Mouse (Mus musculus): ENCODE results near the gene Myoz1. TPM values are rescaled to one million over a fixed set of nuclear protein-coding genes. Genes with fewer than 3 reads are reported as not detected.

The Myoz1 gene
- not detected for polyA plus RNA-seq (2015; fragmentation: Illumina TruSeq; extraction: RNeasy Lipid Tissue Mini Kit (QIAGEN cat#74804); ENCODE audit: low read depth, low replicate concordance)

GRCm38 (mm10) chr14:20656361-20656760 lies at the start of gene Myoz1:
Myoz1 (minus strand) TSS chr14:20656540.

GRCm38 (mm10) chr14:20702741-20703381 lies 46.5 kb upstream of the Myoz1 start, which contains the start of gene Chchd1:
Chchd1 (plus strand) TSS chr14:20703006.

GRCm38 (mm10) chr14:20694884-20695760 lies 38.8 kb upstream of the Myoz1 start, which contains the start of gene Fut11:
Fut11 (plus strand) TSS chr14:20694968.

GRCm38 (mm10) chr14:20674064-20674833 lies 17.9 kb upstream of the Myoz1 start, which contains the start of gene Sec24c:
Sec24c (plus strand) TSS chr14:20674308.

GRCm38 (mm10) chr14:20668154-20668810 lies 11.9 kb upstream of the Myoz1 start, which contains the start of gene Synpo2l:
Synpo2l (minus strand) TSS chr14:20668354.

GRCm38 (mm10) chr14:20640644-20641437 lies 15.5 kb downstream of the Myoz1 start, which contains the start of gene Usp54:
Usp54 (minus strand) TSS chr14:20641063.

Other genes starting within 250 kb of the Myoz1 start
- gene Cfap70, start 204.3 kb downstream of the Myoz1 start, polyA plus RNA-seq (2015; fragmentation: Illumina TruSeq; extraction: RNeasy Lipid Tissue Mini Kit (QIAGEN cat#74804); ENCODE audit: low read depth, low replicate concordance), result 0.88 TPM
- gene Anxa7, start 176.4 kb downstream of the Myoz1 start, polyA plus RNA-seq (2015; fragmentation: Illumina TruSeq; extraction: RNeasy Lipid Tissue Mini Kit (QIAGEN cat#74804); ENCODE audit: low read depth, low replicate concordance), result 85.4 TPM
- 0.33 TPM for gene Mss51, start 159.6 kb downstream of the Myoz1 start, polyA plus RNA-seq (2015; fragmentation: Illumina TruSeq; extraction: RNeasy Lipid Tissue Mini Kit (QIAGEN cat#74804); ENCODE audit: low read depth, low replicate concordance)
- gene Ppp3cb, start 110.0 kb downstream of the Myoz1 start, polyA plus RNA-seq (2015; fragmentation: Illumina TruSeq; extraction: RNeasy Lipid Tissue Mini Kit (QIAGEN cat#74804); ENCODE audit: low read depth, low replicate concordance), result 266 TPM
- gene Usp54, start 15.5 kb downstream of the Myoz1 start, polyA plus RNA-seq (2015; fragmentation: Illumina TruSeq; extraction: RNeasy Lipid Tissue Mini Kit (QIAGEN cat#74804); ENCODE audit: low read depth, low replicate concordance), result 42.2 TPM
- gene Synpo2l, start 11.8 kb upstream of the Myoz1 start, polyA plus RNA-seq (2015; fragmentation: Illumina TruSeq; extraction: RNeasy Lipid Tissue Mini Kit (QIAGEN cat#74804); ENCODE audit: low read depth, low replicate concordance), result not detected
- 57.9 TPM for gene Sec24c, start 17.8 kb upstream of the Myoz1 start, polyA plus RNA-seq (2015; fragmentation: Illumina TruSeq; extraction: RNeasy Lipid Tissue Mini Kit (QIAGEN cat#74804); ENCODE audit: low read depth, low replicate concordance)
- gene Fut11, start 38.4 kb upstream of the Myoz1 start, polyA plus RNA-seq (2015; fragmentation: Illumina TruSeq; extraction: RNeasy Lipid Tissue Mini Kit (QIAGEN cat#74804); ENCODE audit: low read depth, low replicate concordance), result 14.1 TPM
- gene Chchd1, start 46.5 kb upstream of the Myoz1 start, polyA plus RNA-seq (2015; fragmentation: Illumina TruSeq; extraction: RNeasy Lipid Tissue Mini Kit (QIAGEN cat#74804); ENCODE audit: low read depth, low replicate concordance), result 163 TPM
- 95.7 TPM for gene Zswim8, start 51.0 kb upstream of the Myoz1 start, polyA plus RNA-seq (2015; fragmentation: Illumina TruSeq; extraction: RNeasy Lipid Tissue Mini Kit (QIAGEN cat#74804); ENCODE audit: low read depth, low replicate concordance)
- 14.9 TPM for gene Ndst2, start 78.0 kb upstream of the Myoz1 start, polyA plus RNA-seq (2015; fragmentation: Illumina TruSeq; extraction: RNeasy Lipid Tissue Mini Kit (QIAGEN cat#74804); ENCODE audit: low read depth, low replicate concordance)
- gene Camk2g, start 137.5 kb upstream of the Myoz1 start, polyA plus RNA-seq (2015; fragmentation: Illumina TruSeq; extraction: RNeasy Lipid Tissue Mini Kit (QIAGEN cat#74804); ENCODE audit: low read depth, low replicate concordance), result 264 TPM
- gene Plau, start 180.1 kb upstream of the Myoz1 start, polyA plus RNA-seq (2015; fragmentation: Illumina TruSeq; extraction: RNeasy Lipid Tissue Mini Kit (QIAGEN cat#74804); ENCODE audit: low read depth, low replicate concordance), result 4.3 TPM

All from brain, adult 10 weeks (tissue).